Mouse (Mus musculus) skeletal muscle tissue, postnatal 0 days (tissue): Measurements from ENCODE around the gene Edil3. TPM values are rescaled to one million over a fixed set of nuclear protein-coding genes. Genes with fewer than 3 reads are reported as not detected.

Experiments
- polyA plus RNA-seq: library from polyadenylated mRNA; unstranded; fragments of >200 nt; fragmentation: Nextera tagmentation; extraction: Ambion mirVana; gene quantifications from 2 replicates; pipeline ENCODE4 v1.2.1, GENCODE M21; 2015

The Edil3 gene
- polyA plus RNA-seq = 0.91 and 0.97 TPM in 2 replicates

DNA sequence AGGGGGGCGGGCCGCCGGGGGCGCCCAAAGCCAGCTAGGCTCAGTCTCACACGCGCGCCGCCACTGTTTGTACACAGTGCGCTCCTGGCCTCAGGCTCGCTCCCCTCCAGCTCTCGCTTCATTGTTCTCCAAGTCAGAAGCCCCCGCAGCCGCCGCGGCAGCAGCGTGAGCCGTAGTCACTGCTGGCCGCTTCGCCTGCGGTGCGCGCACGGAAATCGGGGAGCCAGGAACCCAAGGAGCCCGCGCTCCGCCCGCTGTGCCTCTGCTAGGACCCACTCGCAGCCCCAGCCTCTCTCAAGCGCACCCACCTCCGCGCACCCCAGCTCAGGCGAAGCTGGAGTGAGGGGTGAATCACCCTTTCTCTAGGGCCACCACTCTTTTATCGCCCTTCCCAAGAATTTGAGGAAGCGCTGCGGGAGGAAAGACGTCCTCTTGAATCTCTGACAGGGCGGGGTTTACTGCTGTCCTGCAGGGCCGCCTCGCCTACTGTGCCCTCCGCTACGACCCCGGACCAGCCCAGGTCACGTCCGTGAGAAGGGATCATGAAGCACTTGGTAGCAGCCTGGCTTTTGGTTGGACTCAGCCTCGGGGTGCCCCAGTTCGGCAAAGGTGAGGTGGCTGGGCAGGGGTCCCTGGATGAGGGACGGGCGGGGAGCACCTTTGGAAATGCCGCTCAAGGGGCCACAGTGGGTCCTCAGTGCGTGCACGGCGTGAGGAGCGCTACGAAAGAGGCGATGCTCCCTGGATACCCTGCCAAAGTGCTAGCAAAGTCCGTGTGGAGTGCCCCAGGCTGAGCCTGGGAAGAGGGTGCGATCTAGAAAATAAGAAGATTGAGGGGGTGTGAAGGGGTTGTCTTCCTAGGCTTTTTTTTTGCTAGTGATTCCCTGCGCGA is at the start of gene Edil3:
TSS of gene Edil3 (plus strand) at position 33 of the 892 bp plus-strand sequence.

